Mouse (Mus musculus) heart, postnatal 0 days (tissue): ENCODE measurements around the gene A530016L24Rik. TPM values are rescaled to one million over a fixed set of nuclear protein-coding genes. Genes with fewer than 3 reads are reported as not detected.

Experiments
- ATAC-seq: fragments of 200-750 bp; cut with Nextera tagmentation; 2 replicates; pipeline ENCODE4 v1.8.0; 2017; ENCODE audit warnings: low read depth, moderate number of reproducible peaks, moderate library complexity; ENCODE audit not compliant: insufficient read depth
- DNase-seq: peaks from one replicate; pipeline ENCODE4 v3.0.0-alpha.2; 2016; ENCODE audit warnings: low spot score
- H3K27ac ChIP-seq: fragments of 300-500 bp; sonication (generic); 2 replicates; pipeline ENCODE4 v1.5.1; 2014; ENCODE audit warnings: low read depth, mild to moderate bottlenecking
- H3K27me3 ChIP-seq: fragments of 300-500 bp; sonication (generic); 2 replicates; pipeline ENCODE4 v1.6.1; 2014; ENCODE audit warnings: low read length, mixed read lengths; ENCODE audit not compliant: control insufficient read depth, insufficient read depth
- H3K36me3 ChIP-seq: fragments of 300-500 bp; sonication (generic); replicated peaks from 2 replicates; pipeline ENCODE4 v1.6.1; 2014; ENCODE audit warnings: low read length, mixed read lengths; ENCODE audit not compliant: control insufficient read depth, insufficient read depth
- H3K4me1 ChIP-seq: fragments of 300-500 bp; sonication (generic); 2 replicates; pipeline ENCODE4 v1.6.1; 2014; ENCODE audit warnings: antibody characterized with exemption; ENCODE audit not compliant: control insufficient read depth, insufficient read depth
- H3K4me2 ChIP-seq: fragments of 300-500 bp; sonication (generic); 2 replicates; pipeline ENCODE4 v1.6.1; 2014; ENCODE audit warnings: low read depth, mild to moderate bottlenecking, low read length, moderate library complexity
- H3K4me3 ChIP-seq: fragments of 300-500 bp; sonication (generic); 2 replicates; pipeline ENCODE4 v1.5.1; 2014; ENCODE audit warnings: low read depth, low read length
- H3K9ac ChIP-seq: fragments of 300-500 bp; sonication (generic); replicated peaks from 2 replicates; pipeline ENCODE4 v1.6.1; 2014; ENCODE audit warnings: low read depth, low read length, mixed read lengths
- H3K9me3 ChIP-seq: fragments of 300-500 bp; sonication (generic); replicated peaks from 2 replicates; pipeline ENCODE4 v1.6.1; 2016; ENCODE audit warnings: low read length; ENCODE audit not compliant: control insufficient read depth
- CTCF ChIP-seq: IDR thresholded peaks from 2 replicates; pipeline ENCODE4 v1.5.1; 2016; ENCODE audit warnings: antibody characterized with exemption, control low read depth, low read depth
- EP300 ChIP-seq: IDR thresholded peaks from 2 replicates; pipeline ENCODE4 v1.6.1; 2016; ENCODE audit warnings: antibody characterized with exemption, low read depth
- WGBS: fragments of 180-500 bp; shearing (Covaris S2); extraction: QIAGEN DNeasy Blood & Tissue Kit; methylation state at CpG from one replicate; pipeline ENCODE4 v1.1.7; 2014; 5-methylcytosine and 5-hydroxymethylcytosine counted together
- polyA plus RNA-seq: library from polyadenylated mRNA; unstranded; fragments of >200 nt; fragmentation: Nextera tagmentation; extraction: Ambion mirVana; gene quantifications from 2 replicates; pipeline ENCODE4 v1.2.1, GENCODE M21; 2015
- total RNA-seq: library from RNA; depleted of rRNA; stranded (reverse); fragments of >200 nt; gene quantifications from 2 replicates; pipeline ENCODE4 v1.2.3, GENCODE M21; 2014; ENCODE audit warnings: low replicate concordance

The A530016L24Rik gene
- total and polyA plus RNA-seq, 2 experiments from 2014 or later = 6.0 to 14.1 TPM

DNA sequence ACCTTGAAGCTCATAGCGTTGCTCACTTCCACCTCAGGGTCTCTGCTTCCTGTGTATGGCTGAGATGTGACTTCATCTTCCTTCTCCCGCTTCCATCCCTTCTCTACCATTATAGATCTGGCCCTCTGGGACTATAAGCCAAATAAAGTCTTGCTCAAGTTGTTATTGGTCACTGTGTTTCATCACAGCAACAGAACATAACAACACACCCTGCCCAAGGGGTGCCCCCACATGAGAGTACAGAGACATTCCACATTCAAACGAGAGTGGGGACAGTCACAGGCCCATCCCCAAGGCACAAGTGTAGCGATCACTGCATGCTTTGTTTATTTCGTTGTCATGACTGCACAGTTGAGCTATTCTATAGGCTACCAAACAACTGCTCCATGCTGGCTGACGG, 48.0 kb downstream of the A530016L24Rik start:
- Histone ChIP-seq H3K9ac (no peak overlapping the region), H3K36me3 (no peaks in the 10 kb centered on the region), H3K27me3 (peaks cover 4% of the 10 kb centered on the region; the same call in 1 of the 2 replicates), H3K27ac (no peak overlapping the region), H3K4me2 (no peak overlapping the region), H3K9me3 (no peaks in the 10 kb centered on the region), H3K4me3 (no peak overlapping the region), H3K4me1 (no peaks in the 10 kb centered on the region)
- no peak for DNase-seq
- TF ChIP-seq EP300 (no peak), CTCF (no peak)
- no peak for ATAC-seq
- WGBS = 75% methylated on average over 6 of the region's 6 CpGs

DNA sequence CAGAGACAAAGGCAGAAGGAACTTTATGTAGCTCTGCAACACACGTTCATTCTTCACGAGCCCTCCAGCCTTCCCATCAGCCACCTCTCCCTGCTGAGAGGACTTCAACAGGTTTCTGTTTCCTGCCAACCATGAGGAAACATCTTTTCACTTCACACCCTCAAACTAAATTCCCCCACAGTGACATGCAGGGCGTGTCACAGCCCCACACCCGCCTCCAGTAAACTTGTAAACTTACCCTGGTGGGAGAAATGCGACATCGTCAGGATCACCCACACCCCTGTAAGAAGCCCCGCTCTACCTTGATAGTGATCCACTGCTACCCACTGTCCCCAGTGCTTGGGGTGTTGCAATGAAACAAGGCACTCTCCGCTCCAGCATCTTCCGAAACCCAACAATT, 49.1 kb downstream of the A530016L24Rik start:
- Histone ChIP-seq H3K4me2 (no peak overlapping the region), H3K4me3 (no peak overlapping the region), H3K27me3 (peaks cover 4% of the 10 kb centered on the region; the same call in 1 of the 2 replicates), H3K4me1 (no peaks in the 10 kb centered on the region), H3K9me3 (no peaks in the 10 kb centered on the region), H3K36me3 (no peaks in the 10 kb centered on the region), H3K27ac (no peak overlapping the region), H3K9ac (no peak overlapping the region)
- DNase-seq (no peak), ATAC-seq (no peak)
- no peak for TF ChIP-seq EP300
- TF ChIP-seq CTCF = no peak
- WGBS = 69% methylated on average over 9 of the region's 9 CpGs

DNA sequence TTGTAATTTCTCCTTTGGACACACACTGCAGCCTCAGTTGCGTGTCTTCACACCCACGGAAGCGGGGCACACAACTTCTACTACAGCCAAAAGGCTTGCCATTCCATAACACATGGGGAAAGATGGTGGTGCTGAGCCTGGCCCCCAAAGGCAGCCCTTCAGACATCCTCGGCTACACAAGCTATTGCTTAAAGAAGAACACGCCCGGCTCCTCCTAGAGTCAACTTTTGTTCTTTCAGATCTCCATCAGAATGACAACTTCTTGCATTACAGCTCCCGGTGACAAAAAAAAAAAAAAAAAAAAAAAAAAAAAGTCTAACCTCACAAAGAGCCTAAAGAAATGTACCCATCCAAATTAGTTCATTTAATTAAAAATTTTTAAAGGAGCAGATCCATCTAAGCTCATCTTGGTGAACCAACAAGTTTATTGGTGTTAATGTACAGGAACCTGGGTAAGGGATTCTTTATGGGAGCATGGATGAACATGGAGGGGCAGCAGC, 50.3 kb downstream of the A530016L24Rik start:
- no peaks in the 10 kb centered on the region for H3K4me1 ChIP-seq
- H3K9ac ChIP-seq = no peak overlapping the region
- TF ChIP-seq EP300 = no peak
- peaks cover 2% of the 10 kb centered on the region; the same call in 1 of the 2 replicates for H3K27me3 ChIP-seq
- 92% methylated on average over 7 of the region's 7 CpGs for WGBS
- ATAC-seq (no peak), DNase-seq (no peak)
- no peak overlapping the region for H3K4me2 ChIP-seq
- H3K4me3 ChIP-seq = no peak overlapping the region
- no peak overlapping the region for H3K27ac ChIP-seq
- no peaks in the 10 kb centered on the region for H3K9me3 ChIP-seq
- H3K36me3 ChIP-seq = no peaks in the 10 kb centered on the region

DNA sequence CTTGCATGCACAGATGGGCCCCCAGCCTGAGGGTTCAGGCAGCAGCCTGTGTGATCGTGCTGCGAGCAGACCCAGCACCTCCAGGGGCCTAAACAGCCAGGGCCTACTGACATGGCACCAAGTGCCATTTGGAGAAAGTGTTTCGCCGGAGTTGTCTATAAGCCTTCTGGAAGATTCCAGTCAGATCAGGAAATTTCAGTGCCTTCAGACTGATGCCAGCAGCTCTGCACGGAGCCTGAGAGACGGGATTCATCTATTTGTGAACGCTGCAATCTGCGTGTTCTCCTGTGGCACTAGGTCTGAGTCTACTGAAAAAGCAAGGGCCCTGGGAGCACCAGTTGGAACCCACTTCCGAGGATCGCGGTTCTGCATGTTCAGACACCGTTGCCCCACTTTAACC, 51.1 kb downstream of the A530016L24Rik start:
- no peaks in the 10 kb centered on the region for H3K27me3 ChIP-seq
- H3K27ac ChIP-seq = no peak overlapping the region
- TF ChIP-seq CTCF (no peak), EP300 (no peak)
- H3K36me3 ChIP-seq = no peaks in the 10 kb centered on the region
- no peak overlapping the region for H3K4me3 ChIP-seq
- WGBS = 91% methylated on average over 12 of the region's 12 CpGs
- H3K4me2 ChIP-seq = no peak overlapping the region
- H3K9ac ChIP-seq = no peak overlapping the region
- ATAC-seq = no peak
- no peaks in the 10 kb centered on the region for H3K9me3 ChIP-seq
- H3K4me1 ChIP-seq = no peaks in the 10 kb centered on the region
- no peak for DNase-seq

DNA sequence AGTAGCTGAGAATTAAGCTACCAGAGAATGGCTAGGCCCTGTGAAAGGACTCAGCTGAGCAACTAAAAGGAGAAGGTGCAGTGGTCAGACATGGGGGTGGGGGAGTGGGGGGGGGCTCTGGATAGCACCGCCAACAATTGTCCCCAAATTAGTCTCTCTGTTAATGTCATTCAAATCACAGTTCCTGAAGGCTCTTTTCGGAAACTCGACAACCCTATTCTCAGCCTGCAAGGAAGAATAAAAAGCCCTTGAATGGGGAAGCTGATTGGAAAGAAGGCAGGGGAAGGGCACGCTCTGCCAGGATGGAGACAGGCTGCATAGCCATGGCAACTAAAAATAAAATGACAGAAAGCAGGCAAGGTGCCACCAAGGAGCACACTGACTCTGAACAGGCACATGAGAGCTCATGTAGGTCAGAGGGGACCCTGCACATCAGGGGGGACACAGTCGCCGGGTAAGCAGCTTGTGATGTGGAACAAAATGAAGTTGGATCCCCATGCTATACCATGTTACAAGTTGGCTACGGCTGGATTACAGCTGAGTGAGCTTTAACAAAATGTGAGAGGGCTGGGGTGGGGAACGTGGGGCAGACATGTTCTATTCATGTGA, 52.3 kb downstream of the A530016L24Rik start:
- Histone ChIP-seq H3K27me3 (no peaks in the 10 kb centered on the region), H3K4me2 (no peak overlapping the region), H3K9ac (no peak overlapping the region), H3K36me3 (no peaks in the 10 kb centered on the region), H3K4me3 (no peak overlapping the region), H3K4me1 (no peaks in the 10 kb centered on the region), H3K27ac (no peak overlapping the region), H3K9me3 (no peaks in the 10 kb centered on the region)
- 59% methylated on average over 8 of the region's 8 CpGs for WGBS
- DNase-seq (no peak), ATAC-seq (no peak)
- TF ChIP-seq CTCF (no peak), EP300 (no peak)
